Mouse (Mus musculus) kidney, adult 2 months (tissue): ENCODE data around the gene Calhm5. TPM values are rescaled to one million over a fixed set of nuclear protein-coding genes. Genes with fewer than 3 reads are reported as not detected.

ENCODE experiments used
- DNase-seq: peaks from one replicate; pipeline ENCODE4 v3.0.0; 2021
- H3K27ac ChIP-seq: fragments of 200-500 bp; 2 replicates; pipeline ENCODE4 v1.5.1; 2012; ENCODE audit warnings: low read depth, low read length, control low read depth, inconsistent platforms; ENCODE audit not compliant: insufficient read depth
- H3K27me3 ChIP-seq: fragments of 200-500 bp; replicated peaks from 2 replicates; pipeline ENCODE4 v1.6.1; 2012; ENCODE audit warnings: mild to moderate bottlenecking, moderate library complexity, low read length, inconsistent platforms; ENCODE audit not compliant: control insufficient read depth, insufficient read depth
- H3K36me3 ChIP-seq: fragments of 200-500 bp; 2 replicates; pipeline ENCODE4 v1.6.1; 2012; ENCODE audit warnings: mild to moderate bottlenecking, moderate library complexity, low read length, inconsistent platforms; ENCODE audit not compliant: control insufficient read depth, insufficient read depth
- H3K4me1 ChIP-seq: fragments of 200-500 bp; 2 replicates; pipeline ENCODE4 v1.6.1; 2011; ENCODE audit warnings: low read length; ENCODE audit not compliant: control insufficient read depth, insufficient read depth
- H3K4me3 ChIP-seq: fragments of 200-500 bp; 2 replicates; pipeline ENCODE4 v1.5.1; 2011; ENCODE audit warnings: mild to moderate bottlenecking, low read depth, low read length, control low read depth; ENCODE audit not compliant: insufficient read depth
- CTCF ChIP-seq: fragments of 200-500 bp; conservative IDR thresholded peaks from 2 replicates; pipeline ENCODE4 v1.5.1; 2011; ENCODE audit warnings: low read depth, mild to moderate bottlenecking, control low read depth, low read length, moderate library complexity, mixed read lengths; ENCODE audit not compliant: insufficient read depth, insufficient read length
- POLR2A ChIP-seq: fragments of 200-500 bp; IDR thresholded peaks from one replicate; pipeline ENCODE4 v1.6.1; 2011; ENCODE audit warnings: low read depth, low read length, control low read depth
- WGBS: fragments of 180-500 bp; shearing (Covaris S2); methylation state at CpG from one replicate; pipeline ENCODE4 v1.1.7; 2018; 5-methylcytosine and 5-hydroxymethylcytosine counted together
- polyA plus RNA-seq: library from polyadenylated mRNA; depleted of rRNA; stranded (reverse); fragments of >200 nt; gene quantifications from 2 replicates; pipeline ENCODE4 v1.2.3, GENCODE M21; 2012; rRNA removed

Gene Calhm5
- 0.25 and 0.27 TPM in 2 replicates for polyA plus RNA-seq

- peak; percentile 59 for DNase-seq
- H3K4me1 ChIP-seq = no peaks in the 10 kb centered on the region
- 12% methylated on average over 9 of the region's 9 CpGs for WGBS
- TF ChIP-seq POLR2A (no peak), CTCF (0 out of 2 replicates have a peak, but pooled peaks have one; percentile 17)
- H3K4me3 ChIP-seq = peak within 1 kb of the TSS; percentile 16; the same call in 1 of the 2 replicates
- no peaks in the 10 kb centered on the region; the same call in 1 of the 2 replicates for H3K27me3 ChIP-seq
- no peaks in the 10 kb centered on the region for H3K36me3 ChIP-seq
- no peak within 1 kb of the TSS for H3K27ac ChIP-seq
Observed at GRCm38 (mm10) chr10:34096418-34096883, at the start of gene Calhm5. Gene Calhm5, minus strand, starts transcription at chr10:34096519.

DNA sequence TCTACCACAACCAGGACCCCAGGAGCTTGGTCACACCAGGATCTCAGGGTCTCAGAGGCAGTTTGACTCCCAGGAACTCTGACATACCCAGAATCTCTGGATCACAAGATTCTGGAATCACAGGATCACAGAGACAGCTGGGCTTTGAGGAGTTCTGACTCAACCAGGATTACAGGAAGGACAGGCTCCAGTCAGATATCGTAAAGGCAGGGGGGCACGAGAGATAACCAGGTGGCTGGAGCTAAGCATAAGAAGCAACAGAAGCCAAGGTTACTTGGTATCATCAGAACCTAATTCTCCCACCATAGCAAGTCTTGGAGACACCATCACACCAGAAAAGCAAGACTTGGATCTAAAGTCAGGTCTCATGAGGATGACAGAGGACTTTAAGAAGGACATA is 45.4 kb upstream of the Calhm5 start:
- H3K4me1 ChIP-seq = no peaks in the 10 kb centered on the region
- no peaks in the 10 kb centered on the region for H3K36me3 ChIP-seq
- H3K27ac ChIP-seq = no peak overlapping the region
- no peak overlapping the region for H3K4me3 ChIP-seq
- 64% methylated on average over 2 of the region's 2 CpGs for whole genome bisulfite sequencing
- TF ChIP-seq CTCF (no peak), POLR2A (no peak)
- no peak for DNase-seq
- no peaks in the 10 kb centered on the region for H3K27me3 ChIP-seq

DNA sequence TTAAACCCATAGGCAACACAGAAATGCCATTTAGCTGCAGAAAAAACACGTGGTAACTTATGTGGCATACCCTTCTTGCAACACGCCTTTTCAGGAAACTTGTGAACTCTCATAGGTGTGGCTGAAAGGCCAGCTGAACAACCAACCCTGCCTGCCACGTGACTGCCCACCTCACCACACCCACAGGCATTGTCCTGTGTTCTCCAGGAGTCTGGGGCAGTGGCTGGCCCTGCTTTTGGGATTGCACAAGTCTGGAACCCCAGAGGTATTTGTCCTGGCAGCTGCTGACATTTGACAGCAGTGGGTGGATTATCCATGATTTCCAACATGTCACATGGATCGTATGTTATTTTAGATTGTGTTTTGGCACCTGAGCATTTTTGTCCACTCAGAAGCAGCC is 43.4 kb upstream of the Calhm5 start:
- no peaks in the 10 kb centered on the region for H3K27me3 ChIP-seq
- no peak overlapping the region for H3K27ac ChIP-seq
- WGBS = 75% methylated on average over 4 of the region's 4 CpGs
- TF ChIP-seq CTCF (no peak), POLR2A (no peak)
- no peak overlapping the region for H3K4me3 ChIP-seq
- no peak for DNase-seq
- H3K36me3 ChIP-seq = no peaks in the 10 kb centered on the region
- no peaks in the 10 kb centered on the region for H3K4me1 ChIP-seq

DNA sequence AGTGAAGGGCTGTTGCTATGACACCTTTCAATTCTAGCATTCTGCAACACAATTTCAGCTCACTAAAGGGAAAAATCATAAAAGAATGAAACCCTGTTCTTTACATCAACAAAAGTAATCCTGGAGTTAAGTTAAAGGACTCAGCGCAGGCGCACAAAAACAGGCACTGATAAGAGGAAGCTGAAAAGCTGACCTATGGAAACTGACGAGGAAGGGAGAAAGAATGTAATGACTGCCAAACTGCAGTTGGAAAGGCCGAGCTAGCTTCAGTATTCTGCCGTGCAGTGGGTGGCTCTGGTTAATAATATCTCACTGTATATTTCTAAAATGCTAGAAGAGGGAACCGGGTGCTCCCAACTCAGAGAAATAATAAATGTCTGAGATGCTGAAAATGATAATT is 41.7 kb upstream of the Calhm5 start:
- no peaks in the 10 kb centered on the region for H3K27me3 ChIP-seq
- H3K4me3 ChIP-seq = no peak overlapping the region
- H3K27ac ChIP-seq = no peak overlapping the region
- TF ChIP-seq CTCF = no peak
- TF ChIP-seq POLR2A = no peak
- WGBS = 71% methylated on average over 6 of the region's 6 CpGs
- no peaks in the 10 kb centered on the region for H3K36me3 ChIP-seq
- H3K4me1 ChIP-seq = no peaks in the 10 kb centered on the region
- no peak for DNase-seq

GRCm38 (mm10) chr10:34136432-34136831 is 40.1 kb upstream of the Calhm5 start:
- no peak overlapping the region for H3K4me3 ChIP-seq
- TF ChIP-seq POLR2A = no peak
- H3K4me1 ChIP-seq = no peaks in the 10 kb centered on the region
- 15% methylated on average over 6 of the region's 6 CpGs for WGBS
- H3K27me3 ChIP-seq = no peaks in the 10 kb centered on the region
- no peak overlapping the region for H3K27ac ChIP-seq
- no peak for DNase-seq
- no peaks in the 10 kb centered on the region for H3K36me3 ChIP-seq

- H3K27me3 ChIP-seq = no peaks in the 10 kb centered on the region
- no peaks in the 10 kb centered on the region for H3K4me1 ChIP-seq
- no peak overlapping the region for H3K4me3 ChIP-seq
- H3K36me3 ChIP-seq = no peaks in the 10 kb centered on the region
- 82% methylated on average over 2 of the region's 2 CpGs for WGBS
- TF ChIP-seq POLR2A (no peak), CTCF (no peak)
- DNase-seq = no peak
- H3K27ac ChIP-seq = no peak overlapping the region
Observed at GRCm38 (mm10) chr10:34131356-34131755, 35.0 kb upstream of the Calhm5 start.

DNA sequence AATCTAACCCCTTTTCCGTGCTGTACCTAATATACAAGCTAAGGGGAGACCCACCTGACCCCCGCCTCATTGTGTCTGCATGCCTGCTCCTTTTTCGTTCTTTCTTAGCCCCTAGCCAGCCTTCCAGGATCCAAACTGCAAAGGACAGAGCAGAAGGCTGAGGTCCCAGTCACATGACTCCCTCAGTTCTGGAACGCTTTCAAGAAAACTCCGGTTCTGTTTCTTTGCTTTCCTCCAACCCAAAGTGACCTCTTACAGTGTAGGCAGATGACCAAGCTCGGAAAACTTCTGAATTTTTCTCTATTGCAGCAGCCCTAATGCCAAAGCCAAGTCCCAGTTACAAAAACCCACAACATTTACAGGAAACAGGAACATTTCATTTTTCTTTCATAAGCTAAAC is 32.1 kb upstream of the Calhm5 start:
- TF ChIP-seq POLR2A (no peak), CTCF (no peak)
- Histone ChIP-seq H3K36me3 (no peaks in the 10 kb centered on the region), H3K4me3 (no peak overlapping the region), H3K4me1 (no peaks in the 10 kb centered on the region), H3K27ac (no peak overlapping the region), H3K27me3 (no peaks in the 10 kb centered on the region)
- DNase-seq = peak; percentile 61
- WGBS = 48% methylated on average over 6 of the region's 6 CpGs
